Mouse (Mus musculus): ENCODE data around the gene Shcbp1l. TPM values are rescaled to one million over a fixed set of nuclear protein-coding genes. Genes with fewer than 3 reads are reported as not detected.
A peak's percentile ranks its signal among the peaks of the same experiment; 100 is the strongest.

The Shcbp1l gene
- polyA plus RNA-seq, 1 experiment, result not detected

GRCm38 (mm10) chr1:153446120-153446831, 21.3 kb downstream of the Shcbp1l start:
- TF ChIP-seq TCF3 (IDR thresholded peaks at IDR 0.05; ENCODE audit: insufficient read length, low read depth) (no peak), CEBPB (IDR thresholded peaks at IDR 0.05; ENCODE audit: insufficient read depth, poor library complexity, severe bottlenecking) (no peak), E2F4 (IDR thresholded peaks at IDR 0.05; ENCODE audit: insufficient read depth) (no peak), TCF12 (IDR thresholded peaks at IDR 0.05; ENCODE audit: insufficient read depth, poor library complexity, severe bottlenecking) (no peak), SRF (IDR thresholded peaks at IDR 0.05; ENCODE audit: control insufficient read depth, insufficient read length, low read depth) (no peak), POLR2A (IDR thresholded peaks at IDR 0.05; ENCODE audit: insufficient read length, low read depth) (no peak), MAX (IDR thresholded peaks at IDR 0.05; ENCODE audit: low read depth) (no peak), REST (IDR thresholded peaks at IDR 0.05; ENCODE audit: insufficient read depth, insufficient read length) (no peak), POLR2AphosphoS2 (IDR thresholded peaks at IDR 0.05; ENCODE audit: insufficient read length, low read depth) (no peak), USF1 (IDR thresholded peaks at IDR 0.05; ENCODE audit: low read depth) (no peak), MYOG (IDR thresholded peaks at IDR 0.05; ENCODE audit: control insufficient read depth in 1 of 3, insufficient read depth in 1 of 3, insufficient read length in 2 of 3, low read depth in 2 of 3) (no peak), MYOD1 (IDR thresholded peaks at IDR 0.05; ENCODE audit: control insufficient read depth in 1 of 3, insufficient read length in 2 of 3, low read depth in 2 of 3) (no peak)
- no peaks in the 10 kb centered on the region for H3K79me2 ChIP-seq (ENCODE audit: control insufficient read depth, insufficient read depth)
- H3ac ChIP-seq (ENCODE audit: control insufficient read depth, insufficient read length), result no peak overlapping the region
- no peak overlapping the region for H3K4me2 ChIP-seq (ENCODE audit: low read depth)
- no peak overlapping the region for H3K4me3 ChIP-seq
- H3K27me3 ChIP-seq (ENCODE audit: control insufficient read depth, insufficient read depth, insufficient read length), result no peaks in the 10 kb centered on the region
- H3K36me3 ChIP-seq (ENCODE audit: control insufficient read depth, insufficient read depth), result no peaks in the 10 kb centered on the region

- Histone ChIP-seq H3K4me2 (ENCODE audit: low read depth) (no peak overlapping the region), H3K79me2 (ENCODE audit: control insufficient read depth, insufficient read depth) (no peaks in the 10 kb centered on the region), H3K4me3 (no peak overlapping the region), H3ac (ENCODE audit: control insufficient read depth, insufficient read length) (no peak overlapping the region), H3K27me3 (ENCODE audit: control insufficient read depth, insufficient read depth, insufficient read length) (no peaks in the 10 kb centered on the region), H3K36me3 (ENCODE audit: control insufficient read depth, insufficient read depth) (peaks cover 14% of the 10 kb centered on the region)
- TF ChIP-seq REST (IDR thresholded peaks at IDR 0.05; ENCODE audit: insufficient read depth, insufficient read length), result no peak
- TF ChIP-seq POLR2AphosphoS2 (IDR thresholded peaks at IDR 0.05; ENCODE audit: insufficient read length, low read depth), result peak; percentile 41
These were observed 26.5 kb downstream of the Shcbp1l start for GRCm38 (mm10) chr1:153451237-153452154.

GRCm38 (mm10) chr1:153453146-153453642, 28.2 kb downstream of the Shcbp1l start:
- TF ChIP-seq MAX (IDR thresholded peaks at IDR 0.05; ENCODE audit: low read depth) (no peak), POLR2AphosphoS2 (IDR thresholded peaks at IDR 0.05; ENCODE audit: insufficient read length, low read depth) (peak; percentile 64)
- Histone ChIP-seq H3K4me3 (no peak overlapping the region), H3ac (ENCODE audit: control insufficient read depth, insufficient read length) (no peak overlapping the region), H3K4me2 (ENCODE audit: low read depth) (no peak overlapping the region), H3K27me3 (ENCODE audit: control insufficient read depth, insufficient read depth, insufficient read length) (no peaks in the 10 kb centered on the region), H3K36me3 (ENCODE audit: control insufficient read depth, insufficient read depth) (peaks cover 31% of the 10 kb centered on the region), H3K79me2 (ENCODE audit: control insufficient read depth, insufficient read depth) (no peaks in the 10 kb centered on the region)

- Histone ChIP-seq H3K27me3 (ENCODE audit: control insufficient read depth, insufficient read depth, insufficient read length) (no peaks in the 10 kb centered on the region), H3K4me2 (ENCODE audit: low read depth) (no peak overlapping the region), H3K79me2 (ENCODE audit: control insufficient read depth, insufficient read depth) (no peaks in the 10 kb centered on the region), H3ac (ENCODE audit: control insufficient read depth, insufficient read length) (no peak overlapping the region), H3K4me3 (no peak overlapping the region), H3K36me3 (ENCODE audit: control insufficient read depth, insufficient read depth) (peaks cover 60% of the 10 kb centered on the region)
- TF ChIP-seq USF1 (IDR thresholded peaks at IDR 0.05; ENCODE audit: low read depth), result no peak
- TF ChIP-seq SRF (IDR thresholded peaks at IDR 0.05; ENCODE audit: control insufficient read depth, insufficient read length, low read depth), result no peak
- no peak for TF ChIP-seq POLR2AphosphoS2 (IDR thresholded peaks at IDR 0.05; ENCODE audit: insufficient read length, low read depth)
- no peak for TF ChIP-seq MAX (IDR thresholded peaks at IDR 0.05; ENCODE audit: low read depth)
- TF ChIP-seq MYOD1 (IDR thresholded peaks at IDR 0.05; ENCODE audit: control insufficient read depth in 1 of 3, insufficient read length in 2 of 3, low read depth in 2 of 3), result no peak
- no peak for TF ChIP-seq REST (IDR thresholded peaks at IDR 0.05; ENCODE audit: insufficient read depth, insufficient read length)
- no peak for TF ChIP-seq MYOG (IDR thresholded peaks at IDR 0.05; ENCODE audit: control insufficient read depth in 1 of 3, insufficient read depth in 1 of 3, insufficient read length in 2 of 3, low read depth in 2 of 3)
- no peak for TF ChIP-seq POLR2A (IDR thresholded peaks at IDR 0.05; ENCODE audit: insufficient read length, low read depth)
- TF ChIP-seq TCF3 (IDR thresholded peaks at IDR 0.05; ENCODE audit: insufficient read length, low read depth), result no peak
- no peak for TF ChIP-seq E2F4 (IDR thresholded peaks at IDR 0.05; ENCODE audit: insufficient read depth)
These were observed 31.2 kb downstream of the Shcbp1l start for GRCm38 (mm10) chr1:153456137-153456536.

- Histone ChIP-seq H3ac (ENCODE audit: control insufficient read depth, insufficient read length) (no peak overlapping the region), H3K79me2 (ENCODE audit: control insufficient read depth, insufficient read depth) (no peaks in the 10 kb centered on the region), H3K27me3 (ENCODE audit: control insufficient read depth, insufficient read depth, insufficient read length) (no peaks in the 10 kb centered on the region), H3K36me3 (ENCODE audit: control insufficient read depth, insufficient read depth) (peaks cover 99% of the 10 kb centered on the region), H3K4me3 (no peak overlapping the region), H3K4me2 (ENCODE audit: low read depth) (no peak overlapping the region)
- TF ChIP-seq MYOG (IDR thresholded peaks at IDR 0.05; ENCODE audit: control insufficient read depth in 1 of 3, insufficient read depth in 1 of 3, insufficient read length in 2 of 3, low read depth in 2 of 3) (no peak), USF1 (IDR thresholded peaks at IDR 0.05; ENCODE audit: low read depth) (no peak), TCF12 (IDR thresholded peaks at IDR 0.05; ENCODE audit: insufficient read depth, poor library complexity, severe bottlenecking) (no peak), TCF3 (IDR thresholded peaks at IDR 0.05; ENCODE audit: insufficient read length, low read depth) (no peak), MYOD1 (IDR thresholded peaks at IDR 0.05; ENCODE audit: control insufficient read depth in 1 of 3, insufficient read length in 2 of 3, low read depth in 2 of 3) (no peak), POLR2AphosphoS2 (IDR thresholded peaks at IDR 0.05; ENCODE audit: insufficient read length, low read depth) (no peak), E2F4 (IDR thresholded peaks at IDR 0.05; ENCODE audit: insufficient read depth) (no peak), CEBPB (IDR thresholded peaks at IDR 0.05; ENCODE audit: insufficient read depth, poor library complexity, severe bottlenecking) (no peak), SRF (IDR thresholded peaks at IDR 0.05; ENCODE audit: control insufficient read depth, insufficient read length, low read depth) (no peak), POLR2A (IDR thresholded peaks at IDR 0.05; ENCODE audit: insufficient read length, low read depth) (no peak), REST (IDR thresholded peaks at IDR 0.05; ENCODE audit: insufficient read depth, insufficient read length) (no peak), MAX (IDR thresholded peaks at IDR 0.05; ENCODE audit: low read depth) (no peak)
These were observed 36.8 kb downstream of the Shcbp1l start for GRCm38 (mm10) chr1:153461796-153462195.
